Mouse (Mus musculus) neural tube, embryonic 12.5 days (tissue): ENCODE data around the gene Syt3. TPM values are rescaled to one million over a fixed set of nuclear protein-coding genes. Genes with fewer than 3 reads are reported as not detected.

Source experiments
- ATAC-seq: fragments of 200-750 bp; cut with Nextera tagmentation; 2 replicates; pipeline ENCODE4 v1.8.0; 2017; ENCODE audit warnings: low read depth, mild to moderate bottlenecking, moderate TSS enrichment, moderate library complexity; ENCODE audit not compliant: low FRiP score
- H3K27ac ChIP-seq: fragments of 300-500 bp; sonication (generic); 2 replicates; pipeline ENCODE4 v1.5.1; 2016
- H3K27me3 ChIP-seq: fragments of 300-500 bp; sonication (generic); replicated peaks from 2 replicates; pipeline ENCODE4 v1.6.1; 2016; ENCODE audit warnings: mild to moderate bottlenecking
- H3K36me3 ChIP-seq: fragments of 300-500 bp; sonication (generic); 2 replicates; pipeline ENCODE4 v1.6.1; 2016; ENCODE audit warnings: mild to moderate bottlenecking
- H3K4me1 ChIP-seq: fragments of 300-500 bp; sonication (generic); 2 replicates; pipeline ENCODE4 v1.6.1; 2016
- H3K4me2 ChIP-seq: fragments of 300-500 bp; sonication (generic); replicated peaks from 2 replicates; pipeline ENCODE4 v1.6.1; 2016; ENCODE audit warnings: mild to moderate bottlenecking
- H3K4me3 ChIP-seq: fragments of 300-500 bp; sonication (generic); 2 replicates; pipeline ENCODE4 v1.5.1; 2016
- H3K9ac ChIP-seq: fragments of 300-500 bp; sonication (generic); 2 replicates; pipeline ENCODE4 v1.6.1; 2016; ENCODE audit warnings: mild to moderate bottlenecking
- H3K9me3 ChIP-seq: fragments of 300-500 bp; sonication (generic); 2 replicates; pipeline ENCODE4 v1.6.1; 2016; ENCODE audit warnings: mild to moderate bottlenecking
- WGBS: fragments of 180-500 bp; shearing (Covaris S2); methylation state at CpG from one replicate; pipeline ENCODE4 v1.1.7; 2016; 5-methylcytosine and 5-hydroxymethylcytosine counted together
- polyA plus RNA-seq: library from polyadenylated mRNA; unstranded; fragments of >200 nt; fragmentation: Nextera tagmentation; extraction: Ambion mirVana; gene quantifications from 2 replicates; pipeline ENCODE4 v1.2.1, GENCODE M21; 2016

Gene Syt3
- polyA plus RNA-seq, 1 experiment from 2014 or later: 10.2 TPM

DNA sequence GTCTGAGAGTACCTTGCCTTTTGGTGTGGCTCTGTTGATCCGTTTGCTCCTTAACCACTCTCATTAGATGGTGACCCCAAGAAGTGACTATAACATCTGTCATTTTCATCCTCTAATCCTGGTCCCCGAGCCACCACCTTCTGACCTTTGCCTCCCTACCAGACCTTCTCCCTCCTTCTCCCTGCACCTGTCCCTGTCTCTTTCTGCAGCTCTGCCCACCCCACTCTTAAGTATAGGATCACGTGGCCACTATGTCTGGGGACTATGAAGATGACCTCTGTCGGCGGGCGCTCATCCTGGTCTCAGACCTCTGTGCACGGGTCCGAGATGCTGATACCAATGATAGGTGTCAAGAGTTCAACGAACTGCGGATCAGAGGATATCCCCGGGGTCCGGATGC lies 1.8 kb downstream of the Syt3 start, which contains the start of gene 1700008O03Rik:
Gene 1700008O03Rik (minus strand): TSS at position 101 of the 400 bp plus-strand sequence.
- peaks cover 15% of the 10 kb centered on the region for H3K27me3 ChIP-seq
- 80% methylated on average over 12 of the region's 12 CpGs for WGBS
- H3K4me2 ChIP-seq: peak within 1 kb of the TSS; percentile 94
- H3K4me1 ChIP-seq: peaks cover 9% of the 10 kb centered on the region; the same call in 1 of the 2 replicates
- ATAC-seq: no peak
- peak within 1 kb of the TSS; percentile 47 for H3K4me3 ChIP-seq
- no peak within 1 kb of the TSS for H3K27ac ChIP-seq
- H3K36me3 ChIP-seq: no peaks in the 10 kb centered on the region
- H3K9me3 ChIP-seq: no peaks in the 10 kb centered on the region
- H3K9ac ChIP-seq: peak within 1 kb of the TSS; percentile 56

- no peaks in the 10 kb centered on the region for H3K36me3 ChIP-seq
- ATAC-seq: no peak
- no peak overlapping the region for H3K9ac ChIP-seq
- no peak overlapping the region for H3K4me2 ChIP-seq
- WGBS: 85% methylated on average over 4 of the region's 4 CpGs
- no peak overlapping the region for H3K4me3 ChIP-seq
- H3K27me3 ChIP-seq: 0 out of 2 replicates have a peak, but pooled peaks cover 5% of the 10 kb centered on the region
- no peaks in the 10 kb centered on the region for H3K9me3 ChIP-seq
- no peaks in the 10 kb centered on the region for H3K4me1 ChIP-seq
- H3K27ac ChIP-seq: no peak overlapping the region
Observed at GRCm38 (mm10) chr7:44391831-44392230, 7.9 kb downstream of the Syt3 start.

DNA sequence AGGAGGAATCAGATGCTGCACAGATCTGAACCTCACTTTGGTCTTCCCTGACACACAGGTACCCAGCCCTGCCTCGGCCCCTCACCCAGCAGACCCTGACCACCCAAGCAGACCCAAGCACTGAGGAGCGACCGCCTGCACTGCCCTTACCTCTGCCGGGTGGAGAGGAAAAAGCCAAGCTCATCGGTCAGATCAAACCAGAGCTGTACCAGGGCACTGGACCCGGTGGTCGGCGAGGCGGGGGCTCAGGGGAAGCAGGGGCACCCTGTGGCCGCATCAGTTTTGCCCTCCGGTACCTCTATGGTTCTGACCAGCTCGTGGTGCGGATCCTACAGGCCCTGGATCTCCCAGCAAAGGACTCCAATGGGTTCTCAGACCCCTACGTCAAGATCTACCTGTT lies 8.4 kb downstream of the Syt3 start:
- H3K36me3 ChIP-seq: no peaks in the 10 kb centered on the region
- no peak overlapping the region for H3K4me2 ChIP-seq
- no peak overlapping the region for H3K4me3 ChIP-seq
- 0 out of 2 replicates have a peak, but pooled peaks cover 5% of the 10 kb centered on the region for H3K27me3 ChIP-seq
- no peaks in the 10 kb centered on the region for H3K9me3 ChIP-seq
- H3K4me1 ChIP-seq: no peaks in the 10 kb centered on the region
- no peak overlapping the region for H3K9ac ChIP-seq
- no peak for ATAC-seq
- no peak overlapping the region for H3K27ac ChIP-seq
- WGBS: 85% methylated on average over 14 of the region's 14 CpGs

DNA sequence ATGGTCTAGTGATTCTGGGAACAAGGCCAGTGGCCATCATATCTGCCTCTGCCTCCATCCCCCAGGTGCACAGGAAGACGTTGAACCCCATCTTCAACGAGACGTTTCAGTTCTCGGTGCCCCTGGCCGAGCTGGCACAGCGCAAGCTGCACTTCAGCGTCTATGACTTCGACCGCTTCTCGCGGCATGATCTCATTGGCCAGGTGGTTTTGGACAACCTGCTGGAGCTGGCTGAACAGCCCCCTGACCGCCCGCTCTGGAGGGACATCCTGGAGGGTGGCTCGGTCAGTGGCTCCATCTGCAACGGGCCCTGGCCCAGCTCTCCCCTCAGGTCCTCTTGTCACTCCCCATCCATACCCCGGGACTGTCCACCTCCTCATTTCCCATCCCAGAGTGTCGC lies 9.4 kb downstream of the Syt3 start:
- H3K27me3 ChIP-seq: no peaks in the 10 kb centered on the region
- no peak overlapping the region for H3K4me2 ChIP-seq
- no peaks in the 10 kb centered on the region for H3K36me3 ChIP-seq
- no peak overlapping the region for H3K4me3 ChIP-seq
- no peaks in the 10 kb centered on the region for H3K4me1 ChIP-seq
- H3K9me3 ChIP-seq: no peaks in the 10 kb centered on the region
- ATAC-seq: no peak
- 93% methylated on average over 17 of the region's 17 CpGs for WGBS
- H3K9ac ChIP-seq: no peak overlapping the region
- no peak overlapping the region for H3K27ac ChIP-seq

- H3K4me1 ChIP-seq: no peaks in the 10 kb centered on the region
- H3K27me3 ChIP-seq: no peaks in the 10 kb centered on the region
- H3K4me3 ChIP-seq: no peak overlapping the region
- 19% methylated on average over 3 of the region's 3 CpGs for WGBS
- H3K36me3 ChIP-seq: no peaks in the 10 kb centered on the region
- H3K27ac ChIP-seq: no peak overlapping the region
- H3K9me3 ChIP-seq: no peaks in the 10 kb centered on the region
- H3K9ac ChIP-seq: no peak overlapping the region
- ATAC-seq: peak; percentile 48
- H3K4me2 ChIP-seq: no peak overlapping the region
Observed at GRCm38 (mm10) chr7:44398570-44398969, 14.7 kb downstream of the Syt3 start.

GRCm38 (mm10) chr7:44401673-44402072 lies 17.8 kb downstream of the Syt3 start:
- peaks cover 2% of the 10 kb centered on the region; the same call in 1 of the 2 replicates for H3K27me3 ChIP-seq
- H3K4me3 ChIP-seq: no peak overlapping the region
- no peak overlapping the region for H3K9ac ChIP-seq
- no peak overlapping the region for H3K27ac ChIP-seq
- H3K4me2 ChIP-seq: no peak overlapping the region
- no peaks in the 10 kb centered on the region for H3K36me3 ChIP-seq
- ATAC-seq: no peak
- no peaks in the 10 kb centered on the region for H3K9me3 ChIP-seq
- no peaks in the 10 kb centered on the region for H3K4me1 ChIP-seq
- WGBS: 86% methylated on average over 6 of the region's 6 CpGs

DNA sequence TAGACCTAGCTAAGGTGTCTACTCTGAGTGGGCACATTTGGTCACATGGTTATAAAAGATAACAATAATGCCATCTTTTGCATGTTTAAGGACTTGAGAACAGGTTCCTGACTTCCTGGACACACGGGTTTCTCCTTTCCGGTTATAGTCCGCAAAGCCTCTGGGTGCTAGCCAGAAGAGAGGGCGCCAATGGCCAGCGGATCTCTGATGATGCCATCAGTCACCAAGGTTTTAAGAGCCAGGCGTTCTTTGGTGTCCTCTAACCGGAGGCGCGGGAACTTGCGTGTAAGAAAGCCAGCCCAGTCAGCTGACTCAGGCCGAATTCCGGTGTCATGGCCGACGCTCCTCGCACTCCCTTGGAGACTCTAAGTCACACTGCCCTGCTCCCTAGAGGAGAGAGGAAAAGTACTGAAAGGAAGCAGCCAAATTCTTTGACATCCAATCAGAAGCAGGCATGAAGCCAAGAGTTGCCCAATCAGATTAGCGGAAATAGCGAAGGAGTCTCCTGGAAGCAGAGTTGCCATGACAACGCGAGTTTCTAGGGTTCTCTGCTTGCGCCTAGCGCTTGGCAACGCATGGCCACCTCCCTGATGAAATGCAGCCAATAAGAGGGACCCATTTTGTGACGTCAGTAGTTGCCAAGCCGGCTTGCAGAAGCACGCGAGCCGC lies 21.6 kb downstream of the Syt3 start:
- Histone ChIP-seq H3K4me3 (peak overlapping the region; percentile 32), H3K27ac (no peak overlapping the region), H3K4me1 (no peaks in the 10 kb centered on the region), H3K4me2 (peak overlapping the region; percentile 61), H3K9me3 (no peaks in the 10 kb centered on the region), H3K36me3 (no peaks in the 10 kb centered on the region), H3K9ac (no peak overlapping the region), H3K27me3 (peaks cover 6% of the 10 kb centered on the region; the same call in 1 of the 2 replicates)
- ATAC-seq: peak; percentile 98
- 3% methylated on average over 27 of the region's 27 CpGs for WGBS

GRCm38 (mm10) chr7:44406015-44406355 lies 22.1 kb downstream of the Syt3 start:
- Histone ChIP-seq H3K27ac (no peak overlapping the region), H3K36me3 (no peaks in the 10 kb centered on the region), H3K4me1 (no peaks in the 10 kb centered on the region), H3K9me3 (no peaks in the 10 kb centered on the region), H3K4me3 (no peak overlapping the region), H3K27me3 (peaks cover 6% of the 10 kb centered on the region; the same call in 1 of the 2 replicates), H3K4me2 (no peak overlapping the region), H3K9ac (no peak overlapping the region)
- WGBS: 0% methylated on average over 5 of the region's 5 CpGs
- ATAC-seq: no peak; the same call in none of the 2 replicates

DNA sequence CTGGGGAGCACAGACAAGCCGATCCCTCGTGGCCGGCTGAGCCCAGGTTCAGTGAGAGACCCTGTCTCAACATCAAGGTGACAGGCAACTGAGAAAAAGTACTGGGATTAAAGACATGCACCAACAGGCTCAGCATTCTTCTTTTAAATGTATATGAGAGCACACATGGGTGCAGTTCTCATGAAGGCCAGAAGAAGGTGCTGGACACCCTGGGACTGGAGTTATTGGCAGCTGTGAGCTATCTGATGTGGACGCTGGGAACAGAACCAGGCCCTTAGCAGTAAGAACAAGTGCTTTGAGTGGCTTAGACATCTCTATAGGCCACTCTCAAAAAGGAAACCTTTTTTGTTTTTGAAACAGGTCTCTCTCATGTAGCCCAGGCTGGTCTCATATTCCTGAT lies 27.2 kb downstream of the Syt3 start:
- H3K9me3 ChIP-seq: no peaks in the 10 kb centered on the region
- H3K36me3 ChIP-seq: no peaks in the 10 kb centered on the region
- H3K27me3 ChIP-seq: peaks cover 6% of the 10 kb centered on the region; the same call in 1 of the 2 replicates
- H3K4me1 ChIP-seq: no peaks in the 10 kb centered on the region
- ATAC-seq: no peak
- no peak overlapping the region for H3K4me2 ChIP-seq
- no peak overlapping the region for H3K9ac ChIP-seq
- WGBS: 86% methylated on average over 4 of the region's 4 CpGs
- H3K27ac ChIP-seq: no peak overlapping the region
- H3K4me3 ChIP-seq: no peak overlapping the region

DNA sequence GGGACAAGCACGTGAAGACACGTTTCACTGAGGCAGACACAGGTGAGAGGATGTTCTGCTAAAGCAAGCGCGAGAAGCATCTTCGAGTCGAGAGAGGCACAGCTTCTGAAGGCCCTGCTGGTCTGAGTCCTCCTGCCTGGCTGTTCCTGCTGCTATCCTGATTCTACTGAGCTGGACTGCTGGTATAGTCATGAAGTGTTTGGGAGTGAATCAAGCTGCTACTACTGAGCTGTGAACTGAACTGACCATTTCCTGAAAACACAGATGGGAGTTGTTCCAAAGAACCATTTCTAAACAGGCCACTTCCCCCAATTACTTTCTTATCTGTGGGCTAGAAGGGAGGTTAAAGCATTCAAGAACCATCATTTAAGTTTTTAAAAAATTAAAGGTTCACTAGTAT lies 29.4 kb downstream of the Syt3 start:
- Histone ChIP-seq H3K36me3 (no peaks in the 10 kb centered on the region), H3K9me3 (no peaks in the 10 kb centered on the region), H3K4me2 (no peak overlapping the region), H3K27me3 (no peaks in the 10 kb centered on the region), H3K9ac (no peak overlapping the region), H3K27ac (no peak overlapping the region), H3K4me3 (no peak overlapping the region), H3K4me1 (no peaks in the 10 kb centered on the region)
- 86% methylated on average over 6 of the region's 6 CpGs for WGBS
- no peak for ATAC-seq

- ATAC-seq: peak; percentile 17; the same call in 1 of the 2 replicates
- Histone ChIP-seq H3K9ac (peak overlapping the region; percentile 95), H3K9me3 (no peaks in the 10 kb centered on the region), H3K4me1 (peaks cover 44% of the 10 kb centered on the region), H3K27me3 (peaks cover 8% of the 10 kb centered on the region), H3K27ac (peak overlapping the region; percentile 97), H3K4me3 (peak overlapping the region; percentile 70), H3K4me2 (peak overlapping the region; percentile 88), H3K36me3 (no peaks in the 10 kb centered on the region)
- 5% methylated on average over 8 of the region's 8 CpGs for WGBS
Observed at GRCm38 (mm10) chr7:44427666-44428065, 43.8 kb downstream of the Syt3 start.

GRCm38 (mm10) chr7:44428171-44428950 lies 44.5 kb downstream of the Syt3 start:
- ATAC-seq: peak; percentile 24

More at GRCm38 (mm10) chr7:44428171-44428950, 44.5 kb downstream of the Syt3 start:
- no peaks in the 10 kb centered on the region for H3K9me3 ChIP-seq
- no peaks in the 10 kb centered on the region for H3K36me3 ChIP-seq
- H3K4me1 ChIP-seq: peaks cover 50% of the 10 kb centered on the region
- 1% methylated on average over 18 of the region's 38 CpGs for WGBS
- H3K4me2 ChIP-seq: peak overlapping the region; percentile 88
- H3K27me3 ChIP-seq: peaks cover 8% of the 10 kb centered on the region
- peak overlapping the region; percentile 70 for H3K4me3 ChIP-seq
- peak overlapping the region; percentile 97 for H3K27ac ChIP-seq
- H3K9ac ChIP-seq: peak overlapping the region; percentile 95
